Mouse (Mus musculus): Measurements from ENCODE around the gene Dlk2. TPM values are rescaled to one million over a fixed set of nuclear protein-coding genes. Genes with fewer than 3 reads are reported as not detected.

Gene Dlk2
- polyA plus RNA-seq, 1 experiment from 2014 or later: 3.1 TPM

- H3K4me1 ChIP-seq (replicated peaks; ENCODE audit: control insufficient read depth, insufficient read depth, low read length): peaks cover 21% of the 10 kb centered on the region
- no peak overlapping the region for H3K4me3 ChIP-seq (ENCODE audit: low read length)
- no peaks in the 10 kb centered on the region for H3K9me3 ChIP-seq (ENCODE audit: control insufficient read depth, low read length)
- no peaks in the 10 kb centered on the region for H3K27me3 ChIP-seq (ENCODE audit: control insufficient read depth, insufficient read depth, low read depth, low read length)
- H3K4me2 ChIP-seq (ENCODE audit: low read depth, low read length): no peak overlapping the region
- 61% methylated on average over 19 of the region's 19 CpGs for WGBS
- H3K27ac ChIP-seq (ENCODE audit: low read length): peak overlapping the region; percentile 47; the same call in 1 of the 2 replicates
- ATAC-seq (ENCODE audit: low read depth): peak; percentile 21; the same call in 1 of the 2 replicates
- H3K9ac ChIP-seq (ENCODE audit: low read length): peak overlapping the region; percentile 37; the same call in 1 of the 2 replicates
- peaks cover 9% of the 10 kb centered on the region for H3K36me3 ChIP-seq (ENCODE audit: control insufficient read depth, insufficient read depth, low read length)
Observed at GRCm38 (mm10) chr17:46269771-46270534, 27.3 kb upstream of the Dlk2 start.

GRCm38 (mm10) chr17:46272058-46272457, 25.2 kb upstream of the Dlk2 start:
- Histone ChIP-seq H3K9me3 (ENCODE audit: control insufficient read depth, low read length) (no peaks in the 10 kb centered on the region), H3K27ac (ENCODE audit: low read length) (no peak overlapping the region), H3K27me3 (ENCODE audit: control insufficient read depth, insufficient read depth, low read depth, low read length) (no peaks in the 10 kb centered on the region), H3K4me1 (replicated peaks; ENCODE audit: control insufficient read depth, insufficient read depth, low read length) (peaks cover 11% of the 10 kb centered on the region; the same call in 1 of the 2 replicates), H3K36me3 (ENCODE audit: control insufficient read depth, insufficient read depth, low read length) (peaks cover 9% of the 10 kb centered on the region), H3K9ac (ENCODE audit: low read length) (no peak overlapping the region), H3K4me3 (ENCODE audit: low read length) (no peak overlapping the region), H3K4me2 (ENCODE audit: low read depth, low read length) (no peak overlapping the region)
- 88% methylated on average over 2 of the region's 2 CpGs for WGBS
- no peak for ATAC-seq (ENCODE audit: low read depth)

DNA sequence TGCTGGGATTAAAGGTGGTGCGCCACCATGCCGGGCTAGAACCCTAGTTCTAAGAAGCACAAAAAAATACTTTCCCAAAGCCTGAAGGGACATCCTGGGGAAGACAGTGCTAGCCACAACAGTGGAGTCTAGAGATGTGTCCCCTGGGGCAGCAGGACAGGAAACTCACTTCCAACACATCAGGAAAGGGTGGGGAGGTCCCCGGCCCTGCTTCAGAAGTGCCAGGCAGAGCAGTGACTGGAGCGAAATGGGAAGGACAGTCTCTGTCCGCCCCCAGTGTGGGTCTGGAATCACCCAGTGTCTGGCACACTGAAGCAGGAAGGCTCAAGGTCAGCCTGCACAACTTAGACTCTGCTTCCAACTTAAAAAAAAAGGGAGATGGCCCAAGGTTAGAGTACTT, 24.5 kb upstream of the Dlk2 start:
- 79% methylated on average over 5 of the region's 5 CpGs for whole genome bisulfite sequencing
- H3K27ac ChIP-seq (ENCODE audit: low read length): no peak overlapping the region
- no peak overlapping the region for H3K4me3 ChIP-seq (ENCODE audit: low read length)
- H3K4me1 ChIP-seq (replicated peaks; ENCODE audit: control insufficient read depth, insufficient read depth, low read length): peaks cover 11% of the 10 kb centered on the region; the same call in 1 of the 2 replicates
- no peak for ATAC-seq (ENCODE audit: low read depth)
- no peaks in the 10 kb centered on the region for H3K9me3 ChIP-seq (ENCODE audit: control insufficient read depth, low read length)
- peaks cover 14% of the 10 kb centered on the region for H3K36me3 ChIP-seq (ENCODE audit: control insufficient read depth, insufficient read depth, low read length)
- no peak overlapping the region for H3K9ac ChIP-seq (ENCODE audit: low read length)
- no peaks in the 10 kb centered on the region for H3K27me3 ChIP-seq (ENCODE audit: control insufficient read depth, insufficient read depth, low read depth, low read length)
- H3K4me2 ChIP-seq (ENCODE audit: low read depth, low read length): no peak overlapping the region

- Histone ChIP-seq H3K27me3 (ENCODE audit: control insufficient read depth, insufficient read depth, low read depth, low read length) (no peaks in the 10 kb centered on the region), H3K4me3 (ENCODE audit: low read length) (no peak overlapping the region), H3K9me3 (ENCODE audit: control insufficient read depth, low read length) (no peaks in the 10 kb centered on the region), H3K4me2 (ENCODE audit: low read depth, low read length) (no peak overlapping the region), H3K27ac (ENCODE audit: low read length) (no peak overlapping the region), H3K4me1 (replicated peaks; ENCODE audit: control insufficient read depth, insufficient read depth, low read length) (peaks cover 11% of the 10 kb centered on the region; the same call in 1 of the 2 replicates), H3K36me3 (ENCODE audit: control insufficient read depth, insufficient read depth, low read length) (peaks cover 19% of the 10 kb centered on the region), H3K9ac (ENCODE audit: low read length) (no peak overlapping the region)
- WGBS: 67% methylated on average over 1 of the region's 1 CpGs
- ATAC-seq (ENCODE audit: low read depth): no peak
Observed at GRCm38 (mm10) chr17:46273803-46274236, 23.4 kb upstream of the Dlk2 start.

DNA sequence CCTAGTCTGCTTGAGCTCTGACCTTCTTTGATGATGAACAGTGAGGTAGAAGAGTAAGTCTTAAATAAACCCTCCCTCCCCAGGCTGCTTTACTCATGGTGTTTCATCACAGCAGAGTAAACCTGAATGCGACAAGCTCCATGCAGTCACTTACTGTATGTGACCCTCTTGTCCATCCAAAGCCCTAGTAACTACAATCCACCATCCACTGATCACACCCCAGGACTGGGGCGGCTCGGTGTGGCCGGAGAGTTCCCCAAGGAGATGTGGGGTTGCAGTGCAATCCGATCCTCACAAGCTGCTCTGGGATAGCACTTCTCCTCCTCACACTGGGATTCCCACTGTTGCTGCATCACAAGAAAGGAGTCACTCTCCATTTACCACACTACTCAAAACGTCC, 22.8 kb upstream of the Dlk2 start:
- peaks cover 24% of the 10 kb centered on the region for H3K36me3 ChIP-seq (ENCODE audit: control insufficient read depth, insufficient read depth, low read length)
- no peak for ATAC-seq (ENCODE audit: low read depth)

DNA sequence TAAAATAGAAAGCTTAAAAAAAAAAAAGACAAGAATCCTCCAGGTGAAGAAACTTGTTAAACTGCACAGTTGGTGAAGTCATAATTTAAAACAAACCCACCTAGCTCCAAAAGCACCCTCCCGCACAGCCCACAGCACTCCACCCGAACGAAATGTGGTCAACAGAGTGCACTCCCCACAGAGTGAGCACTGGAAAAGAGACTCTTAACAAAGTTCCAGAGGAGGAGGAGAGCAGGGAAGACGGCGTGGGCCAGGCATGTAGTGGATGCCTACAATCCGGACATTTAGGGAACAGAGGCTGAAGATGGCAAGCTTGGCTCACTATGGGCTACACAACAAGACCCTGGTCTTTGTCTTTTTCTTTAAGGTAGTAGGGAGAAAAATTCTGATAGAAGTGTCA, 22.2 kb upstream of the Dlk2 start:
- H3K9me3 ChIP-seq (ENCODE audit: control insufficient read depth, low read length): no peaks in the 10 kb centered on the region
- no peak overlapping the region for H3K9ac ChIP-seq (ENCODE audit: low read length)
- WGBS: 64% methylated on average over 6 of the region's 6 CpGs
- H3K4me2 ChIP-seq (ENCODE audit: low read depth, low read length): no peak overlapping the region
- no peak for ATAC-seq (ENCODE audit: low read depth)
- H3K36me3 ChIP-seq (ENCODE audit: control insufficient read depth, insufficient read depth, low read length): peaks cover 28% of the 10 kb centered on the region
- no peak overlapping the region for H3K27ac ChIP-seq (ENCODE audit: low read length)
- no peaks in the 10 kb centered on the region for H3K27me3 ChIP-seq (ENCODE audit: control insufficient read depth, insufficient read depth, low read depth, low read length)
- H3K4me1 ChIP-seq (replicated peaks; ENCODE audit: control insufficient read depth, insufficient read depth, low read length): peaks cover 6% of the 10 kb centered on the region; the same call in 1 of the 2 replicates
- no peak overlapping the region for H3K4me3 ChIP-seq (ENCODE audit: low read length)

More for the DNA sequence above, 22.8 kb upstream of the Dlk2 start:
- Histone ChIP-seq H3K4me1 (replicated peaks; ENCODE audit: control insufficient read depth, insufficient read depth, low read length) (peaks cover 11% of the 10 kb centered on the region; the same call in 1 of the 2 replicates), H3K4me2 (ENCODE audit: low read depth, low read length) (no peak overlapping the region), H3K27ac (ENCODE audit: low read length) (no peak overlapping the region), H3K9me3 (ENCODE audit: control insufficient read depth, low read length) (no peaks in the 10 kb centered on the region), H3K9ac (ENCODE audit: low read length) (no peak overlapping the region), H3K4me3 (ENCODE audit: low read length) (no peak overlapping the region), H3K27me3 (ENCODE audit: control insufficient read depth, insufficient read depth, low read depth, low read length) (no peaks in the 10 kb centered on the region)
- 59% methylated on average over 6 of the region's 6 CpGs for WGBS

- no peak overlapping the region for H3K27ac ChIP-seq (ENCODE audit: low read length)
- H3K4me1 ChIP-seq (replicated peaks; ENCODE audit: control insufficient read depth, insufficient read depth, low read length): peaks cover 1% of the 10 kb centered on the region; the same call in 1 of the 2 replicates
- no peak overlapping the region for H3K9ac ChIP-seq (ENCODE audit: low read length)
- ATAC-seq (ENCODE audit: low read depth): no peak
- H3K4me2 ChIP-seq (ENCODE audit: low read depth, low read length): no peak overlapping the region
- H3K27me3 ChIP-seq (ENCODE audit: control insufficient read depth, insufficient read depth, low read depth, low read length): no peaks in the 10 kb centered on the region
- H3K36me3 ChIP-seq (ENCODE audit: control insufficient read depth, insufficient read depth, low read length): peaks cover 29% of the 10 kb centered on the region
- no peaks in the 10 kb centered on the region for H3K9me3 ChIP-seq (ENCODE audit: control insufficient read depth, low read length)
- no peak overlapping the region for H3K4me3 ChIP-seq (ENCODE audit: low read length)
- WGBS: 86% methylated on average over 10 of the region's 10 CpGs
Observed at GRCm38 (mm10) chr17:46275506-46275905, 21.7 kb upstream of the Dlk2 start.

DNA sequence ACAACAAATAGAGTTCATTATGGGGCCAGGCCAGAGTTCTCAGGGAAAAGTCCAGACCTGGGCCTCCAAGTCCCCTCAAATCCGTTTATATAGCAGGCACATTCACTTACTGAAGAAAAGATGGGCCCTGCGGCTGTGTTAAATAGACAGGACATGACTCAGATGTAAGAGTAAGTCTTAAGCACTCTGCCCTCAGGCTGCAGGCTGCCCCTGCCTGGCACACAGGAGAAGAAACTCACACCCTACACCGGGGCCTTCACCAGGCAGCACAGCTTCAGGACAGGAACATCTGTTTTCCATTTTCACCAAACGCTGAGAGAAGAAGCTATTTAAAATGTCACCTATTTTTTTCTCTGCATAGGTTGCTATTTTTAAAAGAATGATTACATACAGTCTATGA, 19.6 kb upstream of the Dlk2 start:
- H3K36me3 ChIP-seq (ENCODE audit: control insufficient read depth, insufficient read depth, low read length): peaks cover 28% of the 10 kb centered on the region
- no peak overlapping the region for H3K9ac ChIP-seq (ENCODE audit: low read length)
- no peak overlapping the region for H3K4me2 ChIP-seq (ENCODE audit: low read depth, low read length)
- H3K27ac ChIP-seq (ENCODE audit: low read length): no peak overlapping the region
- H3K9me3 ChIP-seq (ENCODE audit: control insufficient read depth, low read length): no peaks in the 10 kb centered on the region
- 67% methylated on average over 4 of the region's 4 CpGs for WGBS
- no peak overlapping the region for H3K4me3 ChIP-seq (ENCODE audit: low read length)
- H3K4me1 ChIP-seq (replicated peaks; ENCODE audit: control insufficient read depth, insufficient read depth, low read length): peaks cover 12% of the 10 kb centered on the region
- no peak for ATAC-seq (ENCODE audit: low read depth)
- no peaks in the 10 kb centered on the region for H3K27me3 ChIP-seq (ENCODE audit: control insufficient read depth, insufficient read depth, low read depth, low read length)

DNA sequence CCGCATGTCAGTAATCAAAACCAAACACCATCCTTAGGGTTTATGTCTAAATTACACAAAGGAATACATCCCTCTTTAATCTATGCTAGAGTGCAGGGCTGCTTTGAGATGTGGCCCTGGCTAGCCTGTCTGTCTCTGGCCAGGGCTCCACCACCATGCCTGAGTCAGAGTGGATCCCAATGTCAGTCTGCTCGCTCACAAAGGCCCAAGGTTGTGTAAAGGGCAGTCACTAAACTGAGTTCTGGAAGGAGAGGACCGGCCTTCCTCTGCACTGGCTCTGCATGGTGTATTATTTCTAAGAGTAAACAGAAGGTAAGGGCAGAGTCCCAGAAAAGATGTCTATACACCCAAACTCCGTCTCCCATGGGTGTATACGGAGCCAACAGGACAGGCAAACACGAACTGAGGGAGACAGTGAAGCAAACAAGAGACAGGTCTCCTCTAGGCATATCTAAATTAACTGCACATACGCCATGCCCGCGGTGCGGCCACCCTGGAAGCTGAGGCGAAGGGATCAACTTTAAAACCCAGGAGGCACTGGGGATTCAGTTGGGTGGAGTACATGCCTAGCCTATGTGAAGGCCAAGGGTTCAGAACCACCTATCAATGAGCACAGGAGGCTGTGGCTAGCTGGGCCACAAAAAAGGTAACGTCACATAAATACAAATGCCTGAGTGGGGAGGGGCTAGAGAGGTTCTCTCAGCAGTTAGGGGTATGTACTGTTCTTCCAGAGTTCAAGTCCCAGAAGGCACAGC, 19.0 kb upstream of the Dlk2 start:
- Histone ChIP-seq H3K27ac (ENCODE audit: low read length) (no peak overlapping the region), H3K27me3 (ENCODE audit: control insufficient read depth, insufficient read depth, low read depth, low read length) (no peaks in the 10 kb centered on the region), H3K4me1 (replicated peaks; ENCODE audit: control insufficient read depth, insufficient read depth, low read length) (peaks cover 13% of the 10 kb centered on the region), H3K4me2 (ENCODE audit: low read depth, low read length) (no peak overlapping the region), H3K9ac (ENCODE audit: low read length) (no peak overlapping the region), H3K4me3 (ENCODE audit: low read length) (no peak overlapping the region), H3K9me3 (ENCODE audit: control insufficient read depth, low read length) (no peaks in the 10 kb centered on the region), H3K36me3 (ENCODE audit: control insufficient read depth, insufficient read depth, low read length) (peaks cover 28% of the 10 kb centered on the region)
- no peak for ATAC-seq (ENCODE audit: low read depth)
- 88% methylated on average over 12 of the region's 12 CpGs for WGBS

Data from lung, embryonic 16.5 days (tissue).